12 mouse cellular contexts compared by ENCODE assay signal in the genomic region with DNA sequence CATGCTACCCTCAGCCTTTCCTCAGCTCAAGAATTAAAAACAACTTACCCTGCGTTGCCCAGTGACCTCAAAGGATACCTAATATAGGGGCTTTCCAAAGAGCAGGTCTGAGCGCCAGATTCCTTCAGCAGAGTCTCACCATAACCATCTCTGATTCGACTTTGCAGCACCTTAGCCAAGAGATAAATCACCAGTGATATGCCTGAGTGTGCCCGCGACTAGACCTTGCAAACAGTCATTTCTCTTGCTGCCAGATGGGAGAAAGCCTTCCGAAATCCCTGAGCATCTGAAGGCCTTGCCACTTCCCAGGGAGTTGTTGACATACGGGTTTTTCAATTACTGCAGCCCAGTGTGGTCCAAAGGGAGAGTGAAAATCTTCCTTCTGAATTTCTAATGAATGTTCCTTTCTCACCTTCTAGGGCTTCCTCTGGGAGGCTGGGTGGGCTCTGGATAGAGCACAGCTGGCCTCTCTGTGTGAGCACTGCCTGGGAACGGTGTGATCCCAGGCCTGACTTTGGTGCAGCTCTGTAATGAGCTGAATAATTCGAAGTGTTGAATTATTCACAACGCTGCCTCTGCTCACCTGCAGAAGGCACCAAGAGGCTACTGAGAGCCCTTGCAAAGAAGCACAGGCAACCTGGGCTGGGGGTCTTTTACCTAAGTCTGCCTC.
DNase-seq lines count a peak whose midpoint lies in the region; ATAC-seq and TF ChIP-seq lines count a peak whose summit lies in the region.
"Had no signal": no experiment of that assay in that cellular context is flagged by ENCODE, and none has a peak within 500 bp of the region (broad histone marks: within the 10 kb centered on the region; RNA-seq: fewer than 3 reads in every experiment).

No protein-coding gene starts in this region.

- no peak overlapping the region for H3K9ac ChIP-seq in forebrain, embryonic 13.5 days
- H3K9ac ChIP-seq in forebrain, embryonic 15.5 days (replicated peaks), result no peak overlapping the region
- no peak overlapping the region for H3K9ac ChIP-seq in hindbrain, embryonic 16.5 days (ENCODE audit: low read depth, low read length)

- no peak for TF ChIP-seq CTCF in cerebellum, adult 2 months (IDR thresholded peaks at IDR 0.05; ENCODE audit: borderline replicate concordance, insufficient read depth, low read depth, low read length)

- H3K27ac ChIP-seq in forebrain, embryonic 13.5 days, result no peak overlapping the region
- no peak overlapping the region for H3K27ac ChIP-seq in forebrain, embryonic 15.5 days (replicated peaks)
- H3K27ac ChIP-seq in cerebellum, adult 2 months (ENCODE audit: insufficient read depth, low read length), result no peak overlapping the region
- H3K27ac ChIP-seq in hindbrain, embryonic 16.5 days (ENCODE audit: low read depth, low read length), result no peak overlapping the region

- peak; percentile 21 for DNase-seq in adrenal gland, adult 8-10 months
- DNase-seq in cerebellum, adult 2 months, result peak; percentile 36 to 44
- no peak for DNase-seq in layer of hippocampus, postnatal 10 days (ENCODE audit: low spot score in 2 of 2)
- DNase-seq in heart, postnatal 36 days, result no peak
- no peak for DNase-seq in heart, postnatal 10 days
- DNase-seq: kidney, adult 9 months; layer of hippocampus, postnatal 36 days; liver; right cerebral cortex, postnatal 4 days had no signal

- H3K4me1 ChIP-seq in forebrain, embryonic 13.5 days, result no peaks in the 10 kb centered on the region
- peaks cover 4% of the 10 kb centered on the region; the same call in 1 of the 2 replicates for H3K4me1 ChIP-seq in forebrain, embryonic 15.5 days
- H3K4me1 ChIP-seq in cerebellum, adult 2 months (ENCODE audit: control insufficient read depth, insufficient read depth, low read length), result peaks cover 11% of the 10 kb centered on the region; the same call in 1 of the 2 replicates
- H3K4me1 ChIP-seq in hindbrain, embryonic 16.5 days (ENCODE audit: control insufficient read depth, insufficient read depth, low read depth, low read length), result no peaks in the 10 kb centered on the region; the same call in 1 of the 2 replicates

- no peaks in the 10 kb centered on the region for H3K27me3 ChIP-seq in forebrain, embryonic 13.5 days
- H3K27me3 ChIP-seq in forebrain, embryonic 15.5 days, result no peaks in the 10 kb centered on the region
- no peaks in the 10 kb centered on the region for H3K27me3 ChIP-seq in cerebellum, adult 2 months (ENCODE audit: control insufficient read depth, insufficient read depth, low read length)
- no peaks in the 10 kb centered on the region for H3K27me3 ChIP-seq in hindbrain, embryonic 16.5 days (replicated peaks; ENCODE audit: control insufficient read depth, insufficient read depth, low read length)

- 43% methylated on average over 10 of the region's 10 CpGs for WGBS in forebrain, embryonic 13.5 days
- WGBS in forebrain, embryonic 15.5 days, result 40% methylated on average over 10 of the region's 10 CpGs
- WGBS in cerebellum, adult 2 months, result 32% methylated on average over 10 of the region's 10 CpGs
- 32% methylated on average over 9 of the region's 10 CpGs for WGBS in hindbrain, embryonic 16.5 days

- no peaks in the 10 kb centered on the region for H3K36me3 ChIP-seq in forebrain, embryonic 13.5 days (ENCODE audit: poor library complexity, severe bottlenecking)
- H3K36me3 ChIP-seq in forebrain, embryonic 15.5 days, result no peaks in the 10 kb centered on the region
- H3K36me3 ChIP-seq in hindbrain, embryonic 16.5 days (ENCODE audit: control insufficient read depth, insufficient read depth, low read length), result no peaks in the 10 kb centered on the region

- ATAC-seq in forebrain, embryonic 13.5 days, result 0 out of 2 replicates have a peak, but pooled peaks have one; percentile 55
- no peak for ATAC-seq in forebrain, embryonic 15.5 days (replicated peaks)
- peak; percentile 62 for ATAC-seq in hindbrain, embryonic 16.5 days

- no peak for TF ChIP-seq POLR2A in cerebellum, adult 2 months (IDR thresholded peaks at IDR 0.05; ENCODE audit: borderline replicate concordance, insufficient read depth, low read length)

- no peaks in the 10 kb centered on the region for H3K9me3 ChIP-seq in forebrain, embryonic 13.5 days (replicated peaks)
- H3K9me3 ChIP-seq in forebrain, embryonic 15.5 days, result no peaks in the 10 kb centered on the region
- H3K9me3 ChIP-seq in hindbrain, embryonic 16.5 days (ENCODE audit: control insufficient read depth, low read length), result no peaks in the 10 kb centered on the region

- H3K4me3 ChIP-seq in forebrain, embryonic 13.5 days, result no peak overlapping the region
- no peak overlapping the region for H3K4me3 ChIP-seq in forebrain, embryonic 15.5 days
- no peak overlapping the region for H3K4me3 ChIP-seq in cerebellum, adult 2 months (replicated peaks; ENCODE audit: insufficient read depth, low read depth, low read length)
- H3K4me3 ChIP-seq in hindbrain, embryonic 16.5 days (ENCODE audit: low read length), result no peak overlapping the region

- H3K4me2 ChIP-seq in forebrain, embryonic 13.5 days, result no peak overlapping the region
- H3K4me2 ChIP-seq in forebrain, embryonic 15.5 days (replicated peaks), result no peak overlapping the region
- no peak overlapping the region for H3K4me2 ChIP-seq in hindbrain, embryonic 16.5 days (ENCODE audit: low read length)

- intact Hi-C loops in heart, postnatal 36 days (cut with DNase I), result no loop called here
- intact Hi-C loops in heart, postnatal 10 days (cut with DNase I), result no loop called here

Comparison
In these comparisons a context has a peak if more than half of its experiments do, and no peak if none do; other contexts are left out.
1. DNase-seq: peak in adrenal gland, adult 8-10 months (single experiment) and cerebellum, adult 2 months (2 of 2); none in layer of hippocampus, postnatal 10 days (0 of 2), heart, postnatal 36 days (0 of 2) and heart, postnatal 10 days (0 of 2).